Mouse (Mus musculus) kidney, postnatal 0 days (tissue): ENCODE data around the gene Elmo1. TPM values are rescaled to one million over a fixed set of nuclear protein-coding genes. Genes with fewer than 3 reads are reported as not detected.

Experiments
- ATAC-seq: fragments of 200-750 bp; cut with Nextera tagmentation; replicated peaks from 2 replicates; pipeline ENCODE4 v1.8.0; 2017; ENCODE audit warnings: low read depth, moderate number of reproducible peaks, moderate TSS enrichment, moderate library complexity; ENCODE audit not compliant: low FRiP score
- DNase-seq: peaks from one replicate; pipeline ENCODE4 v3.0.0-alpha.2; 2016; ENCODE audit warnings: low spot score
- H3K27ac ChIP-seq: fragments of 300-500 bp; sonication (generic); 2 replicates; pipeline ENCODE4 v1.5.1; 2014; ENCODE audit warnings: mild to moderate bottlenecking
- H3K27me3 ChIP-seq: fragments of 300-500 bp; sonication (generic); 2 replicates; pipeline ENCODE4 v1.6.1; 2014; ENCODE audit warnings: low read length, mixed read lengths; ENCODE audit not compliant: insufficient read depth
- H3K36me3 ChIP-seq: fragments of 300-500 bp; sonication (generic); 2 replicates; pipeline ENCODE4 v1.6.1; 2014; ENCODE audit warnings: low read length, mixed read lengths; ENCODE audit not compliant: insufficient read depth
- H3K4me1 ChIP-seq: fragments of 300-500 bp; sonication (generic); replicated peaks from 2 replicates; pipeline ENCODE4 v1.6.1; 2014; ENCODE audit warnings: antibody characterized with exemption, low read length, mixed read lengths; ENCODE audit not compliant: insufficient read depth
- H3K4me2 ChIP-seq: fragments of 300-500 bp; sonication (generic); 2 replicates; pipeline ENCODE4 v1.6.1; 2014; ENCODE audit warnings: mild to moderate bottlenecking, low read length, moderate library complexity, mixed read lengths
- H3K4me3 ChIP-seq: fragments of 300-500 bp; sonication (generic); replicated peaks from 2 replicates; pipeline ENCODE4 v1.5.1; 2014; ENCODE audit warnings: low read depth, low read length
- H3K9ac ChIP-seq: fragments of 300-500 bp; sonication (generic); 2 replicates; pipeline ENCODE4 v1.6.1; 2014; ENCODE audit warnings: low read depth, low read length
- H3K9me3 ChIP-seq: fragments of 300-500 bp; sonication (generic); replicated peaks from 2 replicates; pipeline ENCODE4 v1.6.1; 2016; ENCODE audit warnings: low read length, inconsistent platforms, mixed read lengths
- CTCF ChIP-seq: IDR thresholded peaks from 2 replicates; pipeline ENCODE4 v1.5.1; 2016; ENCODE audit warnings: antibody characterized with exemption, low read depth, mild to moderate bottlenecking, moderate library complexity
- WGBS: fragments of 180-500 bp; shearing (Covaris S2); extraction: QIAGEN DNeasy Blood & Tissue Kit; methylation state at CpG from one replicate; pipeline ENCODE4 v1.1.7; 2014; 5-methylcytosine and 5-hydroxymethylcytosine counted together
- polyA plus RNA-seq: library from polyadenylated mRNA; unstranded; fragments of >200 nt; fragmentation: Nextera tagmentation; extraction: Ambion mirVana; gene quantifications from 2 replicates; pipeline ENCODE4 v1.2.1, GENCODE M21; 2015

The Elmo1 gene
- polyA plus RNA-seq, 1 experiment from 2014 or later = 5.1 TPM

DNA sequence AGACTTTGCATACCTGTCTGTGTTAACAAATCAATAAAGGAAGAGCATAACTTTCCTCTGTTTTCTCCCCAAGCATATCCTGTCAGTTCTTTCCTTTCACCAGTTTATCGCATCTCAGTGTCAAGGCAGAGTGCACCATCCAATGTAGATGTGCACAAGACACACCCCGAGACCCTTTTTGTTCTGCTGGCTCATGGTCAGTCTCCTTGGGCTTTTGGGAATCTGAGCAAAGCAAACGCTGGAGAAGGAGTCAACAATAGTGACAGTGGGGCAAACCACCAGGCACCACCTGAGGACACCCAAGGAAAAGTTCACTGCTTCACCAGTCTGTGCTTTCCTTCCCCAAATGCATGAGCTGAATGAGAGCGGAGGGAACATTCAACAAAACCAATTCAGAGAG lies 56.5 kb downstream of the Elmo1 start:
- Histone ChIP-seq H3K9me3 (no peaks in the 10 kb centered on the region), H3K27ac (no peak overlapping the region), H3K4me2 (no peak overlapping the region), H3K9ac (no peak overlapping the region), H3K4me1 (no peaks in the 10 kb centered on the region), H3K4me3 (no peak overlapping the region), H3K36me3 (no peaks in the 10 kb centered on the region), H3K27me3 (no peaks in the 10 kb centered on the region)
- DNase-seq (no peak), ATAC-seq (no peak)
- 88% methylated on average over 4 of the region's 4 CpGs for WGBS
- TF ChIP-seq CTCF = no peak

DNA sequence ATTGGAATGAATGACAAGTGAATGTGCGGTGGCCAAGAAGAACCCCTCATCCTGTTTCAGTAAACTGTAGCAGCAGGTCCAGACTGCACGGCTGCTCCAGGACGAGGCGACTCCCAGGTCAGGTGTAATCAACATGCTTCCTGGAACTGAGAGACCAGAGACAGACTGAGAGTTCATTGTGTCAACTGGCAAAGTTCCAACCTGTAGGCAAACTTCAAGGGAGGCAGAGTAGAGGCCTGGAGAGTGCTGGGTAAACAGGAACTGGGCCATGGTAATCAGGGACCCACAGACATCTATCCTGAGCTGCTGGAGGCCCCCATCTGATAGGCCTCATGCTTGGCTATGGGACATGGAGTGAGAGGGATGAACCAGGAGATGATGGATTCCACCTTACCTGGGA lies 57.3 kb downstream of the Elmo1 start:
- H3K36me3 ChIP-seq = no peaks in the 10 kb centered on the region
- no peak overlapping the region for H3K4me2 ChIP-seq
- no peaks in the 10 kb centered on the region for H3K9me3 ChIP-seq
- no peaks in the 10 kb centered on the region for H3K4me1 ChIP-seq
- no peak for TF ChIP-seq CTCF
- no peaks in the 10 kb centered on the region for H3K27me3 ChIP-seq
- no peak overlapping the region for H3K4me3 ChIP-seq
- peak; percentile 33; the same call in 1 of the 2 replicates for ATAC-seq
- no peak overlapping the region for H3K9ac ChIP-seq
- H3K27ac ChIP-seq = no peak overlapping the region
- 37% methylated on average over 4 of the region's 4 CpGs for WGBS
- DNase-seq = peak; percentile 14

- H3K9me3 ChIP-seq = no peaks in the 10 kb centered on the region
- no peak for DNase-seq
- no peak overlapping the region for H3K4me3 ChIP-seq
- H3K27me3 ChIP-seq = no peaks in the 10 kb centered on the region
- H3K9ac ChIP-seq = no peak overlapping the region
- no peak overlapping the region for H3K4me2 ChIP-seq
- no peaks in the 10 kb centered on the region for H3K4me1 ChIP-seq
- H3K36me3 ChIP-seq = no peaks in the 10 kb centered on the region
- no peak for ATAC-seq
- H3K27ac ChIP-seq = no peak overlapping the region
- WGBS = 90% methylated on average over 11 of the region's 11 CpGs
- TF ChIP-seq CTCF = no peak
Measured at GRCm38 (mm10) chr13:20150130-20150835, 59.9 kb downstream of the Elmo1 start.

DNA sequence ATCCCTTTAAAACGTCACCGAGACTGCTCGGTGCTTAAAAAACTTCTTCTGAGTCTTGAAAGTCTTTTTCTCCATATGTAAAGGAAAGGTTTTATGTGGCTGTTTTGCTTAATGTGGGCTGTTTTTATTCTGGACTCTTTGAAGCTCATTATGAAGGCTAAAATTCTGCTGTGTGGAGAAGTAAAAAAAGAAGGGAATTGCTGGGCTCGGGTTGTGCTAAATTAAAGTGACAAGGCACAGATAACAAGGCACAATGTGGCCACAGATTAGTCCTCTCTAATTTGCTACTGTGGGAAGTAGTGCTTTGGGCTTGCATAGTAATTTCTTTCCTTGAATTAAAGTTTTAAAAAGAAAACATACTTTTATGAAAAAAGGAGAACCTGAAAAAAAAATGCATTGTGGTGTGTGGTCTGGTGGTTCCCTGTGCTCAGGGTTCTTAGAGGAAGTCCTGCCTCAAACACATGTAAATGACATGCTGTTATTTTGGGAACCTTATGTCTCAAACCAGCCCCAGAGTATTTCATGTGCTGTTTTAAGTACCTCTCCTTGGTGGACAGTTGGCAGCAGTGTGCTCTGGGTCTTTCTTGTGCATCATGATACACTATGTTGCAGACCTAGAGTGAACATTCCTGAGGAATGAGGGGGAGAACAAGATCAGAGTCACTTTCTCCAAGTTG lies 61.0 kb downstream of the Elmo1 start:
- Histone ChIP-seq H3K27me3 (no peaks in the 10 kb centered on the region), H3K4me1 (no peaks in the 10 kb centered on the region), H3K27ac (no peak overlapping the region), H3K4me2 (no peak overlapping the region), H3K36me3 (no peaks in the 10 kb centered on the region), H3K9me3 (no peaks in the 10 kb centered on the region), H3K4me3 (no peak overlapping the region), H3K9ac (no peak overlapping the region)
- DNase-seq = no peak
- no peak for ATAC-seq
- 57% methylated on average over 4 of the region's 4 CpGs for WGBS
- no peak for TF ChIP-seq CTCF

DNA sequence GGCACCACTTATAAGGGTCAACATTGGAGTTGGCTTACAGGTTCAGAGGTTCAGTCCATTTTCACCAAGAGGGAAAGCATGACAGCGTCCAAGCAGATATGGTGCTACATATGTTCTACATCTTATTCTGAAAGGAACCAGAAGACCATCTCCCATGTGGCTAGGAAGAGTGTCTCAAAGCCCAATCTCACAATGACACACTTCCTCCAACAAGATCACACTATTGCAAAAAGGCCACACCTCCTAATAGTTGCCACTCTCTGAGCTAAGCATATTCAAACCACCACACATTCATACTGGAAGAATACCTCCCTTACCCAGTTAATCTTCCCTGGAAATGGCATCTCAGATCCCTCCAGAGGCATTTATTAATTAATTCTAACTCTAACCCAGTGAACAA lies 66.7 kb downstream of the Elmo1 start:
- Histone ChIP-seq H3K27ac (no peak overlapping the region), H3K36me3 (no peaks in the 10 kb centered on the region), H3K9me3 (no peaks in the 10 kb centered on the region), H3K27me3 (no peaks in the 10 kb centered on the region), H3K9ac (no peak overlapping the region), H3K4me1 (no peaks in the 10 kb centered on the region), H3K4me3 (no peak overlapping the region), H3K4me2 (no peak overlapping the region)
- DNase-seq (no peak), ATAC-seq (no peak)
- TF ChIP-seq CTCF = no peak
- WGBS = 100% methylated on average over 1 of the region's 1 CpGs

DNA sequence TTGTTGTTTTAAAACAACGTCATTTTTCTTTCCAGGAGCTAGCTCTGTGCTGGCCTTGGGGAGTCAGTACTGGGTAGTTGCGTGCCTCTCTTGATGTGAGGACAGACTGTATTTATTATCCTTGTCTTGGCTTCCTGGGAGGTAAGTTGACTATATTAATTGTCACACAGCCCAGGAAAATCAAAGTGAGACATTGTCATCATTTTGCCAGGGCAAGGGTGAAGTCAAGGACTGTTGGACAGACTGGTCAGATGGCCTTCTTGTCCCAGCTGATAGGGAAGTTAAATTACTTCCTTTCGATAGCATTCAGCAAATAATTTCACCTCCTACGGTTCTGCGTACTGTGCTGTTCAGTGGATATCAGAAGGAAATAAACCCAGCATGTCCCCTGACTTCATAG lies 67.1 kb downstream of the Elmo1 start:
- H3K9ac ChIP-seq = no peak overlapping the region
- no peak for TF ChIP-seq CTCF
- DNase-seq = no peak
- ATAC-seq = no peak
- no peaks in the 10 kb centered on the region for H3K9me3 ChIP-seq
- H3K4me2 ChIP-seq = no peak overlapping the region
- H3K4me1 ChIP-seq = no peaks in the 10 kb centered on the region
- no peaks in the 10 kb centered on the region for H3K36me3 ChIP-seq
- no peak overlapping the region for H3K4me3 ChIP-seq
- 65% methylated on average over 5 of the region's 5 CpGs for WGBS
- H3K27ac ChIP-seq = no peak overlapping the region
- H3K27me3 ChIP-seq = no peaks in the 10 kb centered on the region
